Mouse (Mus musculus) ES-Bruce4 (cell line): ENCODE results near the gene Col5a1. TPM values are rescaled to one million over a fixed set of nuclear protein-coding genes. Genes with fewer than 3 reads are reported as not detected.

Source experiments
- H3K27ac ChIP-seq: 2 replicates; pipeline ENCODE4 v1.5.1; 2012; ENCODE audit warnings: low read length, inconsistent platforms; ENCODE audit not compliant: insufficient read depth
- H3K27me3 ChIP-seq: 2 replicates; pipeline ENCODE4 v1.6.1; 2012; ENCODE audit warnings: mild to moderate bottlenecking, low read length, inconsistent platforms; ENCODE audit not compliant: control insufficient read depth, poor library complexity, insufficient read depth, severe bottlenecking
- H3K36me3 ChIP-seq: 2 replicates; pipeline ENCODE4 v1.6.1; 2012; ENCODE audit warnings: inconsistent platforms, mild to moderate bottlenecking, low read length, moderate library complexity; ENCODE audit not compliant: control insufficient read depth, poor library complexity, insufficient read depth, severe bottlenecking
- H3K4me1 ChIP-seq: one replicate; pipeline ENCODE4 v1.8.1; 2011; ENCODE audit warnings: low read length; ENCODE audit not compliant: control insufficient read depth, insufficient read depth
- H3K4me3 ChIP-seq: 2 replicates; pipeline ENCODE4 v1.5.1; 2011; ENCODE audit warnings: low read depth, mild to moderate bottlenecking, low read length
- H3K9ac ChIP-seq: 2 replicates; pipeline ENCODE4 v1.6.1; 2012; ENCODE audit warnings: low read depth, mild to moderate bottlenecking, inconsistent platforms; ENCODE audit not compliant: poor library complexity, severe bottlenecking
- H3K9me3 ChIP-seq: replicated peaks from 2 replicates; pipeline ENCODE4 v1.6.1; 2012; ENCODE audit warnings: mild to moderate bottlenecking, low read length, inconsistent platforms; ENCODE audit not compliant: control insufficient read depth, poor library complexity, insufficient read depth, severe bottlenecking
- CTCF ChIP-seq: IDR thresholded peaks from one replicate; pipeline ENCODE4 v1.8.1; 2011; ENCODE audit warnings: low read depth, low read length
- EP300 ChIP-seq: IDR thresholded peaks from 2 replicates; pipeline ENCODE4 v1.6.1; 2011; ENCODE audit warnings: low read depth, low read length; ENCODE audit not compliant: insufficient read depth
- POLR2A ChIP-seq: IDR thresholded peaks from one replicate; pipeline ENCODE4 v1.8.1; 2011; ENCODE audit warnings: low read length; ENCODE audit not compliant: insufficient read depth
- polyA plus RNA-seq: library from polyadenylated mRNA; stranded (reverse); fragments of >200 nt; gene quantifications from 2 replicates; pipeline ENCODE4 v1.2.4, GENCODE M21; 2011; ENCODE audit warnings: low read depth; ENCODE audit not compliant: missing spikeins, insufficient read depth, insufficient read length

Col5a1 gene
- polyA plus RNA-seq, 1 experiment = 19.3 TPM

DNA sequence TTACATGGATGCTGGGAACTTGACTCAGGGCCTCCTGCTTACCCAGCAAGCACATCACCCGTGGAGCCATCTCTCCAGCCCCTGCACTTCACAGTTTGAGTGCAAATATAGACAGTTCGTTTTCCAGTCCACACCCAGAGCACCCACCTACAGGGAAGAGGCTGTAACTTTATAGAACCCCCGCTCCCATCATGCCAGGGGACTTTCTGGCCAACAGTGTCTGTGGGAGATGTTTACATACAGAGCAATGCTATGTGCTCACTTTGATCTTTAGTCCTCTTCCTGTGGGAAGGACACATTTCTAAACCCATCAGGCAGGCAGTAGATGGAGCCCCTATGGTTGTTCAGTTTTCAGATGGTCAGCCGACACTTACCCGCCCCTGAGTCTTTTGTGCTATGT is 180.5 kb downstream of the Col5a1 start:
- Histone ChIP-seq H3K36me3 (no peaks in the 10 kb centered on the region), H3K9me3 (no peaks in the 10 kb centered on the region), H3K27me3 (no peaks in the 10 kb centered on the region), H3K4me3 (no peak overlapping the region), H3K4me1 (no peaks in the 10 kb centered on the region), H3K9ac (no peak overlapping the region), H3K27ac (no peak overlapping the region)
- TF ChIP-seq POLR2A = no peak
- no peak for TF ChIP-seq CTCF
- TF ChIP-seq EP300 = no peak

DNA sequence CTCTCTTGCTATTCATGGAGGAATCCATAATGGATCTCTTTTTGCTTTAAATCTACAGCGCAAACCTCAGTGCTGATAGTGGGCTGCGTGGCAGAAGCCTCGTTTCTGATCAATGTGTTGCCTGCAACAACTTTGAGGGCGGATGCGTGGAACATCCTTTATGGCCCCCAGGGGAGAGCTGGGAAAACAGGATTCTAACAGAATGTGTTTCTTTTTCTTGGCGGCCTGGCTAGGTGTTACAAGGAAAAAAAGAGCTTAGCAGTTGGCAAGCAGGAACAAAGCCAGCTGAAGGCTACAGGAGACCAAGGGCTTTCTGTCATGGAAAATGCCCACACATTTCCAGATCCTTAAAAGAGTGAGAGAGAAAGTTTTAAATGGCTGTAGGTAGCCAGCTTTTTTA is 180.9 kb downstream of the Col5a1 start:
- H3K4me1 ChIP-seq = no peaks in the 10 kb centered on the region
- no peaks in the 10 kb centered on the region for H3K36me3 ChIP-seq
- no peak overlapping the region for H3K9ac ChIP-seq
- H3K27me3 ChIP-seq = no peaks in the 10 kb centered on the region
- H3K9me3 ChIP-seq = no peaks in the 10 kb centered on the region
- no peak overlapping the region for H3K27ac ChIP-seq
- no peak overlapping the region for H3K4me3 ChIP-seq
- TF ChIP-seq POLR2A (no peak), EP300 (no peak)

GRCm38 (mm10) chr2:28067821-28068536 is 181.8 kb downstream of the Col5a1 start:
- Histone ChIP-seq H3K9me3 (no peaks in the 10 kb centered on the region), H3K4me1 (no peaks in the 10 kb centered on the region), H3K9ac (no peak overlapping the region), H3K4me3 (no peak overlapping the region), H3K36me3 (no peaks in the 10 kb centered on the region), H3K27ac (no peak overlapping the region), H3K27me3 (no peaks in the 10 kb centered on the region)
- TF ChIP-seq POLR2A (no peak), CTCF (no peak), EP300 (no peak)

DNA sequence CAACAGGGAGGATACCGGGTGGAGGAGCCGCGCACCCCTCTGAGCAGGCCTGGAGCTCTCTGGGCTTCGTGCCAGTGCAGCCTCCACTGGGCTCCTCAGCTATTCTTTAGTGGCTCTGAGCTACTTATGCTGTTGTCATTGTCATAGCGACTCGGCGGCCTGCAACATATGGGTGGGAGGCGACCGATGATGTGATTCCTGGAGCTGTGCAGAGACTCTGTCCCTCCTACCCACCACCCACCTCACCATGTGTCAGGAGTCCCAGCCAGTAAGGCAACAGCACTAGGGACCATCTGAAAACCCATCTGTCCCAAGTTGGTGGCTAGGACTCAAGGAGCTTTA is 182.3 kb downstream of the Col5a1 start:
- no peak overlapping the region for H3K27ac ChIP-seq
- no peak overlapping the region for H3K4me3 ChIP-seq
- H3K9me3 ChIP-seq = no peaks in the 10 kb centered on the region
- no peak overlapping the region for H3K9ac ChIP-seq
- no peak for TF ChIP-seq POLR2A
- no peak for TF ChIP-seq EP300
- no peak for TF ChIP-seq CTCF
- H3K27me3 ChIP-seq = no peaks in the 10 kb centered on the region
- no peaks in the 10 kb centered on the region for H3K4me1 ChIP-seq
- H3K36me3 ChIP-seq = no peaks in the 10 kb centered on the region

GRCm38 (mm10) chr2:28075616-28076187 is 189.5 kb downstream of the Col5a1 start:
- no peak overlapping the region for H3K27ac ChIP-seq
- TF ChIP-seq CTCF = no peak
- TF ChIP-seq POLR2A = no peak
- no peak for TF ChIP-seq EP300

GRCm38 (mm10) chr2:28084768-28085167 is 198.5 kb downstream of the Col5a1 start, which contains the start of gene Fcnb:
Gene Fcnb (minus strand): TSS chr2:28084885.
- no peak within 1 kb of the TSS for H3K4me3 ChIP-seq

More at GRCm38 (mm10) chr2:28075616-28076187, 189.5 kb downstream of the Col5a1 start:
- Histone ChIP-seq H3K9ac (no peak overlapping the region), H3K36me3 (no peaks in the 10 kb centered on the region), H3K4me3 (no peak overlapping the region), H3K27me3 (no peaks in the 10 kb centered on the region), H3K9me3 (no peaks in the 10 kb centered on the region), H3K4me1 (no peaks in the 10 kb centered on the region)

More at GRCm38 (mm10) chr2:28084768-28085167, 198.5 kb downstream of the Col5a1 start, which contains the start of gene Fcnb:
- H3K9ac ChIP-seq = no peak within 1 kb of the TSS
- no peaks in the 10 kb centered on the region for H3K4me1 ChIP-seq
- TF ChIP-seq EP300 (no peak), POLR2A (no peak), CTCF (no peak)
- no peak within 1 kb of the TSS for H3K27ac ChIP-seq
- H3K36me3 ChIP-seq = no peaks in the 10 kb centered on the region
- no peaks in the 10 kb centered on the region for H3K27me3 ChIP-seq
- no peaks in the 10 kb centered on the region for H3K9me3 ChIP-seq
